Mouse (Mus musculus) midbrain, postnatal 0 days (tissue): ENCODE measurements at regions not wholly inside any gene's neighbourhood (a gene's known extent, or its start where the extent isn't known, plus 50 kb on each side); places are given as distances from the start of the nearest gene placed in this dataset.
A peak's percentile ranks its signal among the peaks of the same experiment; 100 is the strongest.

Source experiments
- ATAC-seq: fragments of 200-750 bp; cut with Nextera tagmentation; 2 replicates; pipeline ENCODE4 v1.8.0; 2017; ENCODE audit warnings: moderate number of reproducible peaks, mild to moderate bottlenecking, moderate TSS enrichment, moderate library complexity; ENCODE audit not compliant: low FRiP score
- DNase-seq: peaks from one replicate; pipeline ENCODE4 v3.0.0-alpha.2; 2015; ENCODE audit warnings: low spot score
- H3K27ac ChIP-seq: fragments of 300-500 bp; sonication (generic); 2 replicates; pipeline ENCODE4 v1.5.1; 2014; ENCODE audit warnings: low read depth, mild to moderate bottlenecking, low read length, mixed read lengths
- H3K27me3 ChIP-seq: fragments of 300-500 bp; sonication (generic); 2 replicates; pipeline ENCODE4 v1.6.1; 2014; ENCODE audit warnings: low read length, control low read depth, mixed read lengths; ENCODE audit not compliant: insufficient read depth
- H3K36me3 ChIP-seq: fragments of 300-500 bp; sonication (generic); 2 replicates; pipeline ENCODE4 v1.6.1; 2014; ENCODE audit warnings: low read length, control low read depth, mixed read lengths; ENCODE audit not compliant: insufficient read depth
- H3K4me1 ChIP-seq: fragments of 300-500 bp; sonication (generic); 2 replicates; pipeline ENCODE4 v1.6.1; 2014; ENCODE audit warnings: mild to moderate bottlenecking, control low read depth, antibody characterized with exemption, low read length, mixed read lengths; ENCODE audit not compliant: insufficient read depth
- H3K4me2 ChIP-seq: fragments of 300-500 bp; sonication (generic); 2 replicates; pipeline ENCODE4 v1.6.1; 2014; ENCODE audit warnings: low read depth, mild to moderate bottlenecking, low read length, mixed read lengths; ENCODE audit not compliant: poor library complexity, severe bottlenecking
- H3K4me3 ChIP-seq: fragments of 300-500 bp; sonication (generic); 2 replicates; pipeline ENCODE4 v1.5.1; 2014; ENCODE audit warnings: low read depth, mild to moderate bottlenecking, low read length, moderate library complexity
- H3K9ac ChIP-seq: fragments of 300-500 bp; sonication (generic); replicated peaks from 2 replicates; pipeline ENCODE4 v1.6.1; 2014; ENCODE audit warnings: mild to moderate bottlenecking, low read length, moderate library complexity, mixed read lengths; ENCODE audit not compliant: poor library complexity, severe bottlenecking
- H3K9me3 ChIP-seq: fragments of 300-500 bp; sonication (generic); 2 replicates; pipeline ENCODE4 v1.6.1; 2016; ENCODE audit warnings: low read length, control low read depth
- CTCF ChIP-seq: IDR thresholded peaks from 2 replicates; pipeline ENCODE4 v1.5.1; 2016; ENCODE audit warnings: antibody characterized with exemption, mild to moderate bottlenecking
- WGBS: fragments of 180-500 bp; shearing (Covaris S2); extraction: QIAGEN DNeasy Blood & Tissue Kit; methylation state at CpG from one replicate; pipeline ENCODE4 v1.1.7; 2014; 5-methylcytosine and 5-hydroxymethylcytosine counted together

DNA sequence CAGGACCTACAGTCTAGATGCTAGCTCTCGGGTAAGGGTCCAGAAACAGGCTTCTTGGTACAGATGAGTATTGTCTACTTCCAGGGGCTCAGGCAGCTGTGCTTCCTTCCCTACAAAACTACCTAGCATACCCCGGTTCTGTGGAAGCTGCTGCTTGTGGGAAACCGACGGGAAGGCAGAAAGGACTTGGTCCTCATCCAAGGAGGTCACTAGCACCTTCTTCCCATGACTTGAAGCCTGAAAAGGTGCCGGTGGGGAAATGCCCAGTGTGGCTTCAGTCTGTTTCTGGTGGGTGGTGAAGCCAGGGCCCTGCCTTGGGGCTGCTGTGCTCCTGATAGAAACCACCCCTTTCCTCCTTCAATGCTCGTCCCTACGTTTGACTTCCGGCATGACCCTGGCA is 107.5 kb downstream of the Tex29 start:
- Histone ChIP-seq H3K9ac (no peak overlapping the region), H3K4me3 (no peak overlapping the region), H3K36me3 (no peaks in the 10 kb centered on the region), H3K27me3 (no peaks in the 10 kb centered on the region), H3K9me3 (no peaks in the 10 kb centered on the region), H3K4me2 (no peak overlapping the region), H3K27ac (no peak overlapping the region), H3K4me1 (no peaks in the 10 kb centered on the region)
- DNase-seq: no peak
- no peak for ATAC-seq
- 84% methylated on average over 8 of the region's 8 CpGs for WGBS
- no peak for TF ChIP-seq CTCF

GRCm38 (mm10) chr8:11956268-11956667 is 116.0 kb downstream of the Tex29 start:
- DNase-seq: no peak
- no peak for ATAC-seq

DNA sequence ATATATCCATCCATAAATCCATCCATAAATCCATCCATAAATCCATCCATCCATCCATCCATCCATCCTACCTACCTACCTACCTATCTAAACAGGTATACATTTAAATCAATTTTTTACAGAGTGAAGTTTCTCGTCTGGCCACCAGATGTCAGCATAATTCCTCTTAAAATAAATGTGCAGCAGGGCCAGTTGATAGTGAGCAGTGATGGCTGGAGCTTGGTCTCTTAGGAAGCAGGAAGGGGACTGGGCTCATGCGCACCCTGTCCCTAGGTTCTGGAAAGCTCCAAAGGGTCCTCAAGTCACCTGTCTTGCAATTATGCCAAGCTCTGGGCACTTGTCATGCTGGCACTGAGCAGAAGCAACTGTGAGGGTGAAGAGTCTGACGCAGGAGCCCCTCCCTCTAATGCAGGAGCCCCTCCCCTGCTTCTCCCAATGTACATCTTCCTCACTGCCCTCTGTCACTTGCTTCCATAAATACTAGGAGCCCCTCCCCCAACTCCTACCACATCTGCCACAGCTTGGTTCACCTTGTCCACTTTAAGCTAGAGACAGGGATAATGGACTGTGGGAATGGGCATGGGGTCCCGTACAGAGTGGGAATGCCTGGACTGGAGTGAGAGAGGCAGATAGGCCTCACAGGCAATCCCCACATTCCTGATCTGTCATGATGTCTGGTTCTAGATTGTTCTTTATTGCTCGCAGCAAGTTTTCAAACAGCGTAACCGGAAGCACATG is 116.9 kb downstream of the Tex29 start:
- peak; percentile 90 for TF ChIP-seq CTCF
- peak; percentile 85 for DNase-seq
- Histone ChIP-seq H3K27me3 (no peaks in the 10 kb centered on the region), H3K4me1 (no peaks in the 10 kb centered on the region), H3K4me3 (no peak overlapping the region), H3K27ac (no peak overlapping the region), H3K4me2 (no peak overlapping the region), H3K9me3 (no peaks in the 10 kb centered on the region), H3K36me3 (no peaks in the 10 kb centered on the region), H3K9ac (no peak overlapping the region)
- ATAC-seq: peak; percentile 51; the same call in 1 of the 2 replicates
- WGBS: 68% methylated on average over 7 of the region's 7 CpGs

More at GRCm38 (mm10) chr8:11956268-11956667, 116.0 kb downstream of the Tex29 start:
- Histone ChIP-seq H3K9ac (no peak overlapping the region), H3K27ac (no peak overlapping the region), H3K27me3 (no peaks in the 10 kb centered on the region), H3K36me3 (no peaks in the 10 kb centered on the region), H3K4me2 (no peak overlapping the region), H3K4me1 (no peaks in the 10 kb centered on the region), H3K9me3 (no peaks in the 10 kb centered on the region), H3K4me3 (no peak overlapping the region)
- 22% methylated on average over 7 of the region's 7 CpGs for WGBS
- no peak for TF ChIP-seq CTCF

GRCm38 (mm10) chr8:11958176-11958575 is 117.9 kb downstream of the Tex29 start:
- H3K27ac ChIP-seq: no peak overlapping the region
- H3K4me1 ChIP-seq: no peaks in the 10 kb centered on the region
- H3K9ac ChIP-seq: no peak overlapping the region
- WGBS: 67% methylated on average over 5 of the region's 5 CpGs
- no peak overlapping the region for H3K4me3 ChIP-seq
- H3K9me3 ChIP-seq: no peaks in the 10 kb centered on the region
- no peak for ATAC-seq
- H3K36me3 ChIP-seq: no peaks in the 10 kb centered on the region
- DNase-seq: no peak
- H3K4me2 ChIP-seq: no peak overlapping the region
- H3K27me3 ChIP-seq: no peaks in the 10 kb centered on the region
- TF ChIP-seq CTCF: no peak

DNA sequence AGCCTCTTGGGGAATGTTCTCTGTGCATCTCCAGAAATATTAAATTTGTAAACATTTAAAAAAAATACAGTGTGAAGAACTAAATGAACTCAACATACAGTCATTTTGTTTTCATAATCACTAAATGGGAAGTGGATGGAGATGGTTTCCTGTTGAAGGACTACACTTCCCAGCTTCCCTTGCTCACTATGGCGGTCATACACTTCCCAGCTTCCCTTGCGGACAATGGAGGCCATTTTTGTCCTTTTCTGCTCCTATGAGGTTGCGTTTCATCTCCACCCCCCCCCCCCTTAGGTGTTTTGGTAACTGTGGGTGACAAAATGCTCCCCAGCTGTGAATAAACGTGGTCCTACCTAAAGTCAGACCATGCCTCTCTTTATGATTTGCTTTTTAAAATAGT is 119.2 kb downstream of the Tex29 start:
- no peaks in the 10 kb centered on the region for H3K36me3 ChIP-seq
- no peak overlapping the region for H3K4me2 ChIP-seq
- H3K4me3 ChIP-seq: no peak overlapping the region
- no peak overlapping the region for H3K9ac ChIP-seq
- no peaks in the 10 kb centered on the region for H3K4me1 ChIP-seq
- H3K27ac ChIP-seq: no peak overlapping the region
- H3K9me3 ChIP-seq: no peaks in the 10 kb centered on the region
- ATAC-seq (no peak), DNase-seq (peak; percentile 63)
- 74% methylated on average over 4 of the region's 4 CpGs for WGBS
- TF ChIP-seq CTCF: no peak
- H3K27me3 ChIP-seq: no peaks in the 10 kb centered on the region

GRCm38 (mm10) chr8:11963575-11963974 is 123.3 kb downstream of the Tex29 start:
- Histone ChIP-seq H3K9ac (no peak overlapping the region), H3K4me3 (no peak overlapping the region), H3K27ac (no peak overlapping the region), H3K4me1 (no peaks in the 10 kb centered on the region), H3K4me2 (no peak overlapping the region), H3K9me3 (no peaks in the 10 kb centered on the region), H3K27me3 (no peaks in the 10 kb centered on the region), H3K36me3 (no peaks in the 10 kb centered on the region)
- DNase-seq (no peak), ATAC-seq (no peak)
- 45% methylated on average over 1 of the region's 1 CpGs for WGBS
- no peak for TF ChIP-seq CTCF
